Mouse (Mus musculus) cortical plate, adult 2 months (tissue): Measurements from ENCODE around the gene Cmip.

ENCODE experiments used
- CTCF ChIP-seq: fragments of 200-500 bp; IDR thresholded peaks from 2 replicates; pipeline ENCODE4 v1.5.1; 2011; ENCODE audit warnings: mild to moderate bottlenecking, control low read depth, low read length; ENCODE audit not compliant: insufficient read depth; ENCODE audit errors: extremely low read depth
- POLR2A ChIP-seq: fragments of 200-500 bp; IDR thresholded peaks from 2 replicates; pipeline ENCODE4 v1.6.1; 2011; ENCODE audit warnings: mild to moderate bottlenecking, low read length, control low read depth; ENCODE audit not compliant: insufficient read depth; ENCODE audit errors: extremely low read depth

DNA sequence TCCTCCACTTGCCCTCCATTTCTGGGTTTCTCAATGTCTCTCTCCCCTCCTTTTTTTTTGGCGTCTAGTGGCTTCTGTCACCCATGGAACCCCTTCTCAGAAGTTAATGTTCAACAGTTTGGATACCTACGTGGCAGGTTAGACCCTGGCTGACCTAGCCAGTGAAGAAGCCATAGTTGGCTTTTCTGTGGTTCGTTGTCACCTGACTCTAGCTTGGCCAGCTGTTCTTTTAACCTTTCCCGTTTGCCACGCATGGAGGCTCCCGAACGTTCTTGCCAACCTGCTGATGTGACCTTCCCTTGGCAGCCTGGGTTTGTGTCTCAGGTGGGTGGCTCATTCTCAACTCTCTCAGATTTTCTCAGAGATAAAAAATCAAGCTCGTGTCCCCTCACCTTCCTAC lies 60.6 kb downstream of the Cmip start:
- TF ChIP-seq POLR2A (no peak), CTCF (no peak)
